Mouse (Mus musculus): ENCODE results near the gene Syn3.

The Syn3 gene

DNA sequence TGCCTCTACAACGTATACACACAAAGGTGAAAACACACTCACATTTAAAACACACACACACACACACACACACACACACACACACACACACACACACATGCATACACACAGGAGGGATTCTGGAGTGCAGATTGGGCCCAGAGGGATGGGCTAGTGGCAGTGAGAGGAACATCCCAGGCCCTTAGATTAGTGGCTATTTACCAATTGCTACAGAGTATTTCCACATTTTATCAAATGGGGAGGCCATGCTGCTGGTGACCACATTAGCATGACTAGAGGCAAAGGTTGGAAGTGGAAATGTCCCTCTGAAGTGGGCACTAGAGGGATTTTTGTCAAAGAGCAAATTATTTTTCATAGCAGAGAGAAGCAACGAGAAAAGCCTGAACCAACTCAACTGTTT, 489.0 kb downstream of the Syn3 start:
- no peak for DNase-seq (ENCODE audit: extremely low spot score, low spot score)

DNA sequence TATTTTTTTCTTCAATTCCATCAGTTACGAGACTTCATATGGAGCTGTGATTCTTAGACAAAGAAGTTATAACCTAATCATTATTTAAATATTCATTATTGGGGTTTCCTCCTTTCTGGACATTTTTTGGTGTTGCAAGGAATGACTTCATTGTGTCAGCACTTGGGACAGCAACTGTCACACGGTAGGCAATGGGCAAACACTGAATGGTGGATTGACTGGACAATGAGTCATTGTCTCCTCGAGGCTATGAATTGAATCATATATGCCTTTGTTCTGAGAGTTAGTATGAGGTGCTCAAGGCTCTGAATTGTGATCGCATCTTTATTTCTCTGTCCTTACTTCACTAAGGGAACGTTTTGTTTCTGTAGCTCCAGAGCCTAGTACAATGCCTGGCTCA, 492.2 kb downstream of the Syn3 start:
- no peak for DNase-seq (ENCODE audit: extremely low spot score, low spot score)

All from neural tube, embryonic 10.5 days (tissue).